Mouse (Mus musculus): ENCODE measurements around the gene Dmrta2.

Gene Dmrta2

GRCm38 (mm10) chr4:110021956-110022625 lies 44.2 kb downstream of the Dmrta2 start:
- in situ Hi-C loops (cut with MboI): no loop called here

- in situ Hi-C loops (cut with MboI): loop anchor here (25.0 kb wide), 1 partner anchor 1609 kb away; no protein-coding TSS in a partner anchor
These were observed 50.8 kb downstream of the Dmrta2 start for GRCm38 (mm10) chr4:110028461-110029188.

GRCm38 (mm10) chr4:110029446-110029845 lies 51.6 kb downstream of the Dmrta2 start:
- in situ Hi-C loops (cut with MboI): loop anchor here (25.0 kb wide), 1 partner anchor 1608 kb away; no protein-coding TSS in a partner anchor
